Mouse (Mus musculus): ENCODE measurements around the gene Sdf2.

Sdf2 gene

DNA sequence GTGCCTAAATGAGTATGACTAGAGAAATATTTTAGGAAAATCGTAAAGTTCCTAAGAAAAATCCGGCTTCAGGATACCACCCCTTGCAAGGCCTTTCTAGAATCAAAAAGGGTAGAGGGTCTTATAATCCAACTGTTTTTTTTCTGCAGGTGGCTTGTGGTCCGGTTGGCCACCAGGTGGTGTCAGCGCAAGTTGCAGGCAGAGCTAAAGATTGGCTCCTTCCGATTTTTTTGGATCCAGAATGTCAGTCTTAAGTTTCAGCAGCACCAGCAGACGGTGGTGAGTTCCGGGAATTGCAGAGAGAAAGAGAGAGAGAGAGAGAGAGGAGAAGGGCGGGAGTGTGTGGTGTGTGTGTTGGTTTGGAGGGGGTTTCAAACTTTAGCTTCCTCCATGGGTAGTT, 17.0 kb downstream of the Sdf2 start:
- DNase-seq = peak; percentile 67 to 73

DNA sequence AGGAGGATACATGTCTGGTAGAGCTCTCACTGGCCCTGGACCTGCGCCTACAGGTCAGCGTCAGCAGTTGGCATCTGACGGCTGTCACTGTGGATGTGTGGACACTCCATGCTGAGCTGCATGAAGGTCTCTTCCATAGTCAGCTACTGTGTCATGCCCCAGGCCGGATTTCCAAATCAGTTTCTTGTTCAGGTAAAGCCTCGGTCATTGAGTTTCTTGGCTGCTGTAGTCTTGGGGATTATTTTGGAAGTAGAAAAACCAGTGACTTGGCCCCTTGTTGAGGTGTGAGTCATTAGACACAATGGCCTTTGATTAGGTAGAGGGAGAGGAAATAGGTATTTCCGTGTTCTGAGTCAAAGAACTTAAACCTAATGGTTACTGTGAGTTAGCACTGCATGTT, 20.0 kb downstream of the Sdf2 start:
- no peak for DNase-seq

DNA sequence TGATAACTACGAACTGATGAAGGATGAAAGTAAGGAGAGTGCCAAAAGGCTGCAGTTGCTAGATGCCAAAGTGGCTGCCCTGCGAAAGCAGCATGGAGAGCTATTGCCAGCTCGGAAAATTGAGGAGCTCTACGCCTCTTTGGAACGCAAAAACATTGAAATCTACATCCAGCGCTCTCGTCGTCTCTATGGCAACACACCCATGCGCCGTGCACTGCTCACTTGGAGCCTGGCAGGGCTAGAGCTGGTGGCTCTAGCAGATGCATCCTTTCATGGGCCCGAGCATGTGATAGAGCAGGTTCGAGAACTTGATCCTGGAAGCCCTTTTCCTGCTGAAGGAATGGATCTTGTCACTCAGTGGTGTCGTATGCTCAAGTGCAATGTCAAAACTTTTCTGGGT, 26.4 kb downstream of the Sdf2 start:
- DNase-seq = no peak

DNA sequence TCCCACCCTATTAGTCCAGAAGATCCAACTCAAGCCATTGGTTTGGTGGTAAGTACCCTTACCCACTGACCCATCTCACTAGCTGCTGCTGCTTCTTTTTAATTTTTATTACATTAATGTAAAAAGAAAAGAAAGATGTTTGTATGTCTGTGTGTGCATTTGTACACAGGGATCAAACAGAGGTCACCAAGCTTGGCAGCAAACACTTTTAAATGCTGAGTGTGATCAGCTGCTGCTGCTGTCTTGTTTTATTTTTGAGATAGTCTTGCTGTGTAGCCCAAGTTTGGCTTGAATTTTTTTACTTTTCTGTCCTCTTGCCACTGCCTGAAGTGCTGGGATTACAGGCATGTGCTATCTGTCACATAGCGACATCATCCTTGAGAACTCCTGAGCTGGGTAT, 30.1 kb downstream of the Sdf2 start:
- no peak for DNase-seq

DNA sequence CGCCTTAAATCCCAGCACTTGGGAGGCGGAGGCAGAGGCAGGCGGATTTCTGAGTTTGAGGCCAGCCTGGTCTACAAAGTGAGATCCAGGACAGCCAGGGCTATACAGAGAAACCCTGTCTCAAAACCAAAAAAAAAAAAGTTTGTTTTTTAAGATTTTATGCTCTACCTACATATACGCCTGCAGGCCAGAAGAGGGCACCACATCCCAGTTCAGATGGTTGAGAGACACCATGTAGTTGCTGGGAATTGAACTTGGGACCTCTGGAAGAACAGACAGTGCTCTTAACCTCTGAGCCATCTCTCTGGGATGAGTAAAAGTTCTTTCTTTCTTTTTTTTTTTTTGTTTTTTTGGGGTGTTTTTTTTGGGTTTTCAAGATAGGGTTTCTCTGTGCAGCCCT, 30.6 kb downstream of the Sdf2 start:
- peak in 1 of 2 experiments; percentile 20 for DNase-seq

DNA sequence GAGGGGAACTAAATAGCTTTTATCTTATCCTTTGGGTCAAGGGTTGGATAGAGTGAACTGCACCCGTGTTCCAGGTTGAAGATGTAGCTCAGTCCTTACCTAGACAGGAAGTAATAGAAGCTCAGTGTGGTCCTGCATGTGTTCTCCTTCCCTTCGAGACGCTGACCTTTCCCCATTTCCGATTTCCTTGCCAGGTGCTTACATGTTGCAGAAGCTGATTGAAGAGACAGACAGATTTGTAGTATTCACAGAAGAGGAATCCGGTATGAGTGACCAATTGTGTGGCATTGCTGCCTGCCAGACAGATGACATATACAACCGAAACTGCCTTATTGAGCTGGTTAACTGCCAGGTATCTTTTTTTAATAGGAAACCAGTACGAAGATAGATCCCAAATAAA, 33.3 kb downstream of the Sdf2 start:
- DNase-seq = no peak

DNA sequence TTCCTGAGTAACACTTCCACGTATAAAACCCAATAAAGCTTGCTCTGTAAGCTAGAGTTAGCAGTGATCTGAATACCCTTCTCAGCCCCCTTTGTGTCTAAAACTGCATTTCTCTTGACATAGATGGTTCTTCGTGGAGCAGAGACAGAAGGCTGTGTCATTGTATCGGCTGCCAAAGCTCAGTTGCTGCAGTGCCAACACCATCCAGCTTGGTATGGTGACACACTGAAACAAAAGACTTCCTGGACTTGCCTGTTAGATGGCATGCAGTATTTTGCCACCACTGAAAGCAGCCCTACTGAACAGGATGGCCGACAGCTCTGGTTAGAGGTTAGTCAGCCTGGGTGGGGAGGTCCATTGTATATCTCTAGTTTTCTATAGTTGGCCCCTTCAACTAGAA, 34.0 kb downstream of the Sdf2 start:
- no peak for DNase-seq

DNA sequence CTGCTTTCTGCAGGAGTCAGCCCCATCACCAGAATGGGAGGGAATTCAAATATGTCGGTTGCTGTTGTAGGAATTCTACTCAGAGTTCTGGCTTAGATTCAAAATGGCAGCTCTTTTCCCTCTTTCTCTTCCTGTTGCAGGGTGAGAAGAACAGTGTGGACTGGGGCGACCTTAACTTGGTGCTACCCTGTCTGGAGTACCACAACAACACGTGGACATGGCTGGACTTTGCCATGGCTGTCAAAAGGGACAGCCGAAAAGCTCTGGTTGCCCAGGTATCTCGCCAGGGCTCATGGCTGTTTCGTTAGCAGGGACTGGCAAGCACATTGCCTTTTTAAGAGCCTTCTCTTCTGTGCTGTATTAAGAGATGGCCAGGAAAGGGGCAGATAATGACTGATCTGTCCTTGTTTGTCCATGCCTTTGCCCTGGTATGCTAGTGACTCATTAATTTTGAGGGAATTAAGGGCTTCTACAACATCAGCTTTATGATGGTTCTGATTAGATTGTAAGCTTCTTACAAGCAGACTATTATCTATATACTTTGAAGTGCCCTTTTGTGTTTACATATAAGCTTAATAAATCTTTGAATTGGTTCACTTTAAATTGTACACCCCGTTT, 43.7 kb downstream of the Sdf2 start:
- DNase-seq = no peak

DNA sequence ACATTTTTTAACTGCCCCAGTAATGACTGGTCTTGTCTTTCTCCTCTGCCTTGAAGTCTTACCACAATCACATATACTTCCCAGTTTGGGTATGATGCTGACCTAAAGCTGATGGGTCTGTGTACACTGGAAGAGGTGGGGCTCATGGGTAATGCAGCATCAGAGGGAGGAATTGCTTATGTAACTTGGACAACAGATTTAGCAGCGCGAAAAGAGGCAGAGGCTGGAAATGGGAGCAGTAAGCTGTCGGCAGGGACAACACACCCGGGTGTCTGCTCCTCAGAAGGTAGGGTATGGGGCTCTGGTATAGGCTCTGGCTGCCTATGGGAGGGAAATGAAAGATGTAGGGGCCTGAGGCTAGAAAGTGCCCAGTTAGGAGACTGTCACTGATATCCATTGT, 45.1 kb downstream of the Sdf2 start, which contains the start of gene BC030499:
TSS of gene BC030499 (plus strand) at position 188 of the 400 bp plus-strand sequence.
- no peak for DNase-seq

DNA sequence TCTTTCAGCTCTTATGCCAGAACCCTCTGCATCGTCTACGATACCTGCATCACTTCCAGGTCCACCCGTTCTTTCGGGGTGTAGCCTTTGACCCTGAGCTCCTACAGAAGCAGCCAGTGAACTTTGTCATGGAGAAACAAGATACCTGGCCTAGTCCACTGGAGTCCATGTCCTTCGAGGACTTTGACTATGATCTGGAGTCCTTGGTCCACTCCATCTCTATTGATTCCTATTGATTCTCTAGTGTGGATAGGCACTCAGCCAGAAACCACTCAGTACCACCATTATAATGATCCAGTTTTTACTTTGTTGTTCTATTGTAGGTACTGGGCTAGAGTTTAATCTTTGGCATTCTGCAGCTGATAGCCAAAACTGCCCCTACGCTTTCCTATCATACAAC, 49.0 kb downstream of the Sdf2 start:
- DNase-seq = no peak

DNA sequence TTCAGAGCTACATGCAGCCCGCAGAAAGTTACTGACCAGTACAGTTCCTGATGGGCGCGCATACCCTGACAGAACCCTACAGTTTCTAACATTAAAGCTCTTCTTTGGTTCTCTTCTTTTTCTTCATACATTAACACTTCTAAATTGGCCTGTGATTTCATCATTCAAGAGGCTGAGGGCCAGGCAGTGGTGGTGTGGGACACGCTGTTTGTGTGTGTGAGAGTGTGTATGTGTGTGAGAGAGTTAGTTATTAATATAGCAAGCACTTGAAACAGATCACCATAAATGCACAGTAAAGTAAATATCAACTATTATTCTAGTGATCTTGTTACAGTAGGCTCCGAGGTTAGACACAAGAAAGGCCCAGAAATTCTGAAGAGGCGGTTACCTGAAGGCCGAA, 55.4 kb downstream of the Sdf2 start:
- no peak for DNase-seq

DNA sequence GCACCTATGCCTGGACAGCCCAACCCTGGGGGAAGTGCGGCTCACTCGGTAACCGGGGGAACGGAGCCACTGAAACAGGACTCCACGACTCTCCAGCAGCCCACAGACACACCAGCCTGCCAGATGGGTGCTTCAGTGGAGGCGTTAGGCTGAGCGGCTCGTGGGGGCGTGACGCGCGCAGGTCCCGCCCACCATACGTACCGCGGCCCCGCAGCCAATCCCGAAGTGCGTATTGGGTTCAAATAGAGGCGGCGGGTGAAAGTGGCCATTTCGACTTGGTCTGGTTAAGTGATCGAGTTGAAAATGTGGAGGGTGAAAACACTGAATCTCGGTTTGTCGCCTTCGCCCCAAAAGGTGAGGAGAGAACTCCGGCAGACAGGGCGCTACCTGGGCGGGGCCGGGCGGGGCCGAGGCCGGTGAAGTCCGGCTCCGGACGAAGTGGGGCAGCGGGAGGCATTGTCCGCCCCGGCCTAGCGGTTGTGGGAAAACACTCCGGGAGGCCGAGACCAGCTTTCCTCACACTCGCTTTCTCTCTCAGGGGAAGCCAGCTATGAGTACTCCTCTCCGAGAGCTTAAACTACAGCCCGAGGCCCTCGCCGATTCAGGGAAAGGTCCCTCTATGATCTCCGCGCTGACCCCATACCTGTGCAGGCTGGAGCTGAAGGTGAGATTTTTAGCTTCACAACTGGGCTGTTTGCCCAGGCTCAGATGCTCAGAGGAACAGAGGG, 56.0 kb downstream of the Sdf2 start, which contains the start of gene Spag5:
TSS of gene Spag5 (plus strand) at position 173 of the 728 bp plus-strand sequence.
- peak; percentile 90 to 91 for DNase-seq

Data from cerebellum, postnatal 14 days (tissue).